Mouse (Mus musculus) testis, postnatal 14 days (tissue): ENCODE measurements around the gene Rab22a.
"Not testable (repeated sequence)": the region's sequence is repeated elsewhere in the genome, so short reads cannot be mapped to it uniquely, and the experiment has no call there.

ENCODE experiments used
- DNase-seq: peaks from one replicate; pipeline ENCODE4 v3.0.0; 2021; ENCODE audit warnings: low spot score

Rab22a gene

DNA sequence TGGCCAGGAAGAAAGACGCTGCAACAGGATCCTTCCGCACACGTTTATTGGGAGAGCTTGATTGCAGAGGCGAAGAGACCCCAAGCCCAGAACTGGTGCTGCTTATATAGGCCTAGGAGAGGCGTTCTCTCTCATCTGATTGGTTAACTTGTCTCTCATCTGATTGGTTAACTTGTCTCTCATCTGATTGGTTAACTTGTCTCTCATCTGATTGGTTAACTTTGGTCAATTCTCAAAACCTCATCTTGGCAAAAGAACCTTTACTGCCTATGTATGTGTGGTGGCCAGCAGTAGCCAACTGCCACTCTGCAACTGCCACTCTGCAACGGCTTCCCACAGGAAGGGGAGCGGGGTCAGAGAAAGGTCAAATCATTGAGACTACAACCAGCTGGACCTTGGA, 59.6 kb downstream of the Rab22a start, which contains the start of gene 1700010B08Rik:
Gene 1700010B08Rik, plus strand, starts transcription at position 301 of the 400 bp plus-strand sequence.
- not testable (repeated sequence) for DNase-seq

DNA sequence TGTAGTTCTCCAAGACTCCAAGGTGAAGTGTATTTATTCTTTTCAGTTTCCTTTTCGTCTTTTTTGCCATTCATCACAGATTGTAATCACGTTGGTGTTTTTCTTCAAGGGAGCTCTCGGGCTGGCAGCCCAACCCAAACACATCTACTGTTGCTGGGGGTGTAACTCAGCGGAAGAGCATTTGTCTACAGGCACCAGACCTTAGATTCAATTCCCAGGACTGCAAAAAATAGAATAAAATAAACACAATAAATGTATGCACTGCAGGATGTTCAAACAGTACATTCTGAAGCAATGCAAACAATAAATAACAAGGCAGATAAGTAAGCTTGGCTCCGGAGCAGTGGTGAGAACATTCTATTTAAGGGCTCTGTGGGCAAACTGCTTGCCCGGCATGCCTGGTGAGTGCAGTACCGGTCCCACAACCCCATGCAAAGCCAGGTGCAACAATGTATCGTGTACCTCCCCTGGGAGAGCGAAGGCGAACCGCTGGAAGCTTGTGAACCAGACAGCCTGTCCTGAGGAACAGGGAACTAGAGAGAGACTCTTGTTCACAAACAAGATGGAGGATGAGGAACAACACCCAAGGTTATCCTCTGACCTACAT, 62.8 kb downstream of the Rab22a start:
- peak; percentile 88 for DNase-seq

DNA sequence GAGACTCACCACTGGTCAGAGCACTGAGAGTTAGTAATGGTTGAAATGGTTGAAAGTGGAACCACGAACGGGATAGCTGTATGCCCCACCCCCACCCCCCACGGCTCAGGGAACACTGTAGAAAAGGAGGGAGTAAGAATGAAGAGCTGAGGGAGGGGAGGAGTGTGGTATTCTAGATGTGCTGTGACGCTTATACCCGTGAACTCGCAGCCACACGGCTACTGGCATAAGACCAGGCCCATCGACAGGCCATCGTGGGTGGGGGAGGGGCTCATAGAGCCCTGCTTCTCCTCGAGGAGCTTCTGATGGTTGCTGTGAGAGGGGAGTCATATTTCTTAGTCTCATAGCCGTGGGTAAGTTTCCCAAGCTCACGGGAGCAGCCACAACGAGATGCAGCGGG, 64.8 kb downstream of the Rab22a start:
- no peak for DNase-seq

DNA sequence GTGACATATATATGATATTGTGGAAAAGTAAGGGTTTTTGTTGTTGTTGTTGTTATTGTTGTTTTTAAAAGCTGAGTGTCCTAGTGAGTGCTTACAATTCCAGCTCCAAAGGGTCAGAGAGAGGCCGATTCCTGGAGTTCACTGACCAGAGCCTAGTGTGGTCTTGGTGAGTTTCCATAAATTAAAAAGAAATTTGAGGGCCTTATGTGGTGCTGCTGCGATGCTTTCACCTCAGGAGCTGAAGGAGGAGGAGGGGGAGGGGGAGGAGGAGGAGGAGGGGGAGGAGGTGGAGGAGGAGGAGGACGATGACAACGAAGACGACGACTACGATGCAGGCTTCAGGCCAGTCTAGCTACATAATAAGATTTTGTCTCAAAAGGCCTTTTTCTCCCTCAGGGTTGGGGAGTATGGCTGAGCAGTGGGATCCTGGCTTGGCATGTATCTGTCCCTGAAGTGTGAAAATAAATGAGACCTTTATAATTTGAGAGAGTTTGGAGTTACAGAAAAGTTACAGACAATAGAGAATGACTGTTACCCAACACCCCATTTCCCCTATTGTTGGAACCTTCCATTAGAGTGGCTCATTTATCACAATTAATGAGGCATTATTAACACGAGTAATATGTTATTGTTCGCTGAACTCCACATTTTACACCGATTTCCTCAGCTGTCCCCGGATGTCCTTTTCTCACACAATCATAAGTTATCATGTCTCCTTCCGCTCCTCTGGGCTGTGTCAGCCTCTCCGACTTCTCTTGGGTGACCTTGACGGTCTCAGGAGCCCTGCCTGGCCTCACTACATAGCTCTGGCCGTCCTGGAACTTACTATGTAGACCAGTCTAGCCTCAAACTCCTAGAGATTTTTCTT, 65.6 kb downstream of the Rab22a start:
- DNase-seq = no peak

DNA sequence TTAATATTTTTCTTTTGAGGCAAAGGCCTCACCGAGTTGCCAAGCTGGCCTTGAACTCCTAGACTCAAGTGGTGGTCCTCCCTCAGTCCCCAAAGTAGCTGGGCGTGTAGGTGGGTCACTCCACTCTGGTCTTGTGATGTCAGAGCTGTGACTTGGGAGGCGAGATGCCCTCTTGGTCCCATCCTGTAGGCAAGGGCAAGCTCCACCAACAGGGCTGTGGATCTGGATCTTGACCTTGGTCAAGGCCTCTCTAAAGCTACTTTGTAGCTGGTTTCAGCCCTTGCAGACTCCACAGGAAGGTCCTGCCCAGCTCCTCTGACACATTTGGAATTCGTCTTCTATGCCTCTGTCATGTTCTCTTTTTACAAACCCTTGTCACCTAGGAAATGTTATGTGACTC, 66.3 kb downstream of the Rab22a start:
- peak; percentile 64 for DNase-seq

DNA sequence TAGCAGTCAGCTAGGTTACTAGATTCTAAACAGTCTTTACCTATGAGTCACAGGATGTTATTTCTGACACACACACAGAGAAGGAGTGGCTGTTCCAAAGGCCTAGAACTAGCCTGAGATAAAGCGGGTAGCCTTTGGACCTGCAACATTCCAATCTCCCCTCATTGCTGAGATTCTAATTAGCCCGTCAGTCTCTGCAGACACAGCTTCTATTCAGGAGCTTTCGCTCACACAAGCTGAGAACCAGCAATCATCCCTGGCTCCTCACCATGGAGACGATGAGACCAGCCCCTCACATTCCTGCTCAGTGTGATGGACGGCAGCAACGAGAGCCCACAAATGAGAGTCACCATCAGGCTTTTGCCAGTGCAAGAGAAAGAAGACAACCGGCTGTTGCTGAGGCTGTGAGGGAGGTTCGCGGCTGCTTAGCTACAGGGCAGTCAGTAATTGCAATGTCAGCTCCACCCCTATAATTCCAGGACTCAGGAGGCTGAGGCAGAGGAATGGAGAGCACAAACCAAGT, 70.9 kb downstream of the Rab22a start:
- no peak for DNase-seq

DNA sequence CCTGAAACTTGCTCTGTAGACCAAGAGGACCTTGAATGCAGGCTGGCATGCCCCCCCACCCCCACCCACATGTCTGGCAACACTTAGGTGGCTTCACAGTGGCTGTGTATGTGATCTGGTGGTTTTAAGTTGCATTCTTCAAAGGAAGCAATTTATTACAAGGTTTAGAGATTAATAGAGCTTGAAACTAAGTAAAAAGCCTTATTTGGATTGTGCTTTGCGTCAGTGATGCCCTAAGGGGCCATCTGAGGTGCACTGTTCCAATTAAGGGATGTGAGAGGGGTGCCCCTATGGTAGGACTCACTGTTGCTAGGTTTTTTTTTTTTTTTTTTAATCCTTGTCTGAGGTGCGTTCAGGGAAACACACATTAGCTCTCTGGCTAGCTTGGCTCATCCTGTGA, 74.9 kb downstream of the Rab22a start:
- DNase-seq = no peak

DNA sequence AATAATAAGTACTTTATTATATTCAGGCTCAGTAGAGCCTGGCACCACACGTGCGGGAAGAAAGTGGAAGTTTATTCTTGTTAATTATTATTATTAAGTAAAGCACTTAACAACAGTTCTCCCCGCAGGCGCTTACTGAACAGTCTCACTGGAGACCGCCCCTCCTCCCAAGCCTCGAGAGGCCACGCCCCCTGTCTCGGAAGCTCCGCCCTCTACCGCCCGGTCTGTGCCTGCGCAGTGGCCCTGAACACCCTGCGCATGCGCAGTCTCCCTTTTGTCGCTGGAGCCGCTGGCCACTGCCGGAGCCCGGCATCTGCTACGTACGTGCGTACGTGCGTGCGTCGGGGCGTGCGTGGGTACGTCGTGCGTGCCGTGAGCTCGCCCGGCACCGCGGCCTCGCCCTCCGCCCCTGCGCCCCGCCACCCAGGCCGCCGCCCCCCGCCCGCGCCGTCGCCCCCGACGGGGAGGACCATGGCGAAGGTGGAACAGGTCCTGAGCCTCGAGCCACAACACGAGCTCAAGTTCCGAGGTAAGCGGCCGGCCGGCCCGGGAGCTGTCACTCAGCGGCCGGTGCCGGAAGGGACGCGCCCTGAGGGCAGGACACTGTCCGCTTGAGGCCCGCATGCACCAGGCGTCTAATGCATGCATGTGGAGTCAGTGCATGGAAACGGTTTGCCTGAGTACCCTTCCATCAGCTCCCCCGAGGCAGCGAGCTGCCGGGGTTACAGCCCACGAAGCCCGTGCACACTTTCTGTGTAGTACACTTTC, 77.8 kb downstream of the Rab22a start, which contains the start of gene Vapb:
Gene Vapb, plus strand, starts transcription at position 290 of the 768 bp plus-strand sequence.
- DNase-seq = peak; percentile 99

DNA sequence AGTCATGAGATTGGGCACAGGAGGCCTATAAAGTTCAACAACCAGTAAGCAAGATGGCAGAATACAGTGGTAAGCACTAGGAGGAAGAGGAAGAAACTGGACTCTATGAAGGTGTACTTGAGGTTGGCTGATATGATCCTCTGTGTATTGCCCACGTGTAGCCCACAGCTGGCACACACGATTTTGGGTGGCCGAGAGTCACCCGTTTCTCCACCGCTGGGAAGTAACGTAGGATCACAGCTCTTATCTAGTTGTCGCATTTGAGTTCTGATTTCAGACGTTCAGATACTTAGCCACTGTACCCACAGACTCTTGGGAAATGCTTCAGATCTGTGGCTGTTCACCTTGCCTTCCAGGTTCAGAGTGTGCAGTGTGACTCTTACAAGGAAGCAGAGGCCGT, 78.7 kb downstream of the Rab22a start:
- no peak for DNase-seq

DNA sequence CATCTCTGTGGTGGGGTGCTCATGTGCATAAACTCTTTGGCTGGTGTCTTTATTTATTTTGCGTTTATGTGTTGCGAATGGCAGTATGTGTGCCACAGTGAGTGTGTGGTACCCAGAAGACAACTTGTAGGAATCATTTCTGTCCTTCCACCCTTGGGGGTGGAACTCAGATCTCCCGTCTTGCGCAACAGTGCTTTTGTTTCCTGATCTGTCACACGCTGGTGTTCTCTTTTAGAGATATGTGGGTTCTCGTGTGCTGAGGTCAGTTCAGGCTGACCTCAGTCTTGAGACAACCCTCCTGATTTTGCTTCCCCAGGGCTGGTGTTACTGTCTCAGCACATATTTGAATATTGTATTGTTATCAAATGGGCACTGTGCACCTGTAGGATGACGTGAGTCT, 79.5 kb downstream of the Rab22a start:
- DNase-seq = peak; percentile 27

DNA sequence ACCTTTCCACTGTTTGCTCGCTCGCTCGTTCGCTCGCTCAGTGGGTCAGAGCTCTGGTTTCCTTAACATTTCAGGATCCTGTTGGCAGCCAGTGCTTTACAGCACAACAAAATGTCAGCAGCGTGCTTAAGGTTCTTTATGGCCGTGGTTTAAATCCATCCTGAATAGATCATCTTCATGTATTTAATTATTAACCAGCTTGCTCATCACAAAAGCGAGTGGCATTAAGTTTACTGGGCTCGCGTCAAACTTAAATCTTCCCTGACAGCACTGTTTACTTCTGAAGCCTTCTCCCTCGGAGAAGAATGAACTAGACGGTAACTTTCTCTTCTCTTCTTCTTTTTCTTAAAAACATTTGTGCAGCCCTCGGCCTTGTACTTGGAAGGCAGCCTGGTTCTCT, 82.5 kb downstream of the Rab22a start:
- no peak for DNase-seq

DNA sequence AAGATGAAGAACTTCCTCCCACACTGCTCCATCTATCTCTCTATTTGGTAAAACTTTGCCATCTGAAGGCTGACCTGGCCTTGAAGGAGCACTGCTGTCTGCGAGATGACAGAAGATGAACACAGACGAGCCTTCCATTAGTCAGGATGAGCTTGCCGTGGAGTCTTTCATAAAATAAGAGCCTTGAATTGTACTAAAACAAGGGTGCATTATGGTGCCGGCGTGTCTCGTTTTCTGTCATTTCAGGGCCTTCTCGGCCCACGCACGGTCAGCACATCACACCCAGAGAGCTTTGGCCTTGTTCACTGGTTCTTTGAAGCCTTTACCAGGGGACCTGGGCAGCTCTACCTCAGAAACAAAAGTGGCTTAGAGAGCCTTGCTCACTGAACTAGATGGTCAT, 83.2 kb downstream of the Rab22a start:
- DNase-seq = no peak

DNA sequence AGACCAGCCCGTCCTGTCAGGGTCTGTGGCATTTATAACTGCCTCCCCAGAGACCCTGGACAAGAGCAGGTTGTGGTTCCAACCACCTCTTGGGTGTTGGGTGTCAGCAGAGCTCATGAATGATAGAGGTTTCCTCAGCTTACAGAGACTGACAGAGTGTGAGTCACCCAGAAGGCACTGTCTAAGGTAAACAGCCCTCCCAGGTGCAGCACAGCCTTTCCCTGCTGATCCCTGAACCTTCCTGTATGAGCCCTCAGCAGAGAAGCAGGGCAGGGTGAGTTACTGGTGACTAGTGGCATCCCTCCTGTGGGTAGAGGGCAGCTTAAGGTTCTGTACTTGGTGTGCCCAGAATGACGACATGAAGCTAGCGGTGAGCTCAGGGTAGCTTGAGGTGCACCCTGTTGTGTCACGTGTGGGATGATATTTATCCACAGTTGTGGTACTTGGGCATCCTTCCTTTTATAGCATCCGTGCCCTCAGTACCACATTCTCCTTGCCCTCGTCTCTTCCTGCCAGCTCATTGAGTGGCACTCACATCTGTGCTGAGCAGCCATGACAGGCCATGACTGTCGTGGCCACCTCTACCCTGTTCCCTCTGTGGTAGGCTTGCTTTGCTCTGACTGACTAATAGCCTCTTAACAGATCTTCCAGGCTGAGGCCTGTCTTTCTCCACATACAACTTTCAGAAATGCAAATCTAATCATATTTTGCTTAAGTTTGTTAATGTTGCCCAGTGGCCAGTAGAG, 84.7 kb downstream of the Rab22a start:
- DNase-seq = no peak

DNA sequence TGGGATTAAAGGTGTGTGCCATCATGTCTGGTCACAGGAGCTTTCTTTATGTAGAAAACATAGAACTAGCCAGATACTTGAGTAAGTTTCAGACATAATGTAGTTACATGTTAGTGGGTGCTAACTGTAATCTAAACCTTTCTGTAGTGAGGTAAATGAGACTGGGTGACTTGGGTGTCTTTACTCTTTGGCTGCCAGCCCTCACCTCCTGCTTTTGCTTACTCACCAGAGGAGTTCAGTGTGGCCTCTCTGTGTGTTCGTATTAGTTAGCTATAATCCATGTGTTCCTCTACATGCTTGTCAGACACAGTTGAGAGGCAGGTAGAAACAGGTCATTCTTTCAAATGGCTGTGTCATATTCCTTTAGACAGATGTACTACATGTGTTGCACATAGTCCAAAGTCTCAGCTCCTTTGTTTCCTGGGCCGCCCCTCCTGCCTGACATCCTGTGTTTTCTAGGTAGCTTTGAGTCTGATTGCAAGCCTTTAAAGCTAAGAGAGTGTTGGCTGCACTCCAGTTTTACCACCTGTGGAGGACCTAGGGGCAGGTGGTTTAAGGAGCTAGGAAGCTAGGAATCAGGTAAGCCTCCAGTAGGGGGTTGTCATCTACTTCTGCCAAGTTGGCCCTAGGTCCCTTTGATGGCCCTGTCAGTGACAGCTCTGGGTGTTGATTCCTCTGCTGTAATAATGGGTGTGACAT, 89.5 kb downstream of the Rab22a start:
- DNase-seq = no peak

DNA sequence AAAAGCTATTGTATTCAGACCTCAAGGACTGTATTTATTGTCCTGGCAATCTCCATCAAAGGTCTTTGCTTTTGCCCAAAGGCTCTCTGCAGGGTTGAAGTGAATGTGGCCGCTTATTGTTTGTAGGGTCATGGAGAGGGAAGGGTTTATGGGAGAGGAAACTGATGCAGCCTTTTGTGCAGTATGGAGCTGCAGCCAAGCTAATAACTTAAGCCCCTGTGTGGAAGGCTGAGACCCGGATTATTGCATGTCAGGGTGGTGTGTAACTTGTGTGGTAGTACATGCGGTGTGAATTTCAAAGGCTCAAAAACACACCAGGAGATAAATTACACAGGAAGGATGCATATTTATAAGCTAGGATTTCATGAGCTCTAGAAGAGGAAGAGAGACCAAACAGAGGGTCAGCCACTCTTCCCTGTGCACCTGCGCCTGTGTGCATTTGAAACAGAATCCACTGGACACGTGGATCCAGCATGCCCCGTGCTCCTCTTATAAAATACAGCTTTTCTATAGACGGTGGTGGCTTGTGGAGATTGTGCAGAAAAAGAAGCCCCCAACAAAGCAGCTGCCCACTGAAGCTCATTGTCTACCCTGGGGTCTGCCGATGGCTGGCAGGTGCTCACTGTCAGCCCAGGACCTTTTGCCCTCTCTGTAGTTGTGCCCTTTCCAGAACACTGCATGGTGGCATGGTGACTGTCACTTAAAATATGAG, 96.0 kb downstream of the Rab22a start:
- DNase-seq = no peak
